Mouse (Mus musculus) liver (tissue): Measurements from ENCODE around the gene Pnpla6.
A peak's percentile ranks its signal among the peaks of the same experiment; 100 is the strongest.

ENCODE experiments used
- DNase-seq: peaks from one replicate; pipeline ENCODE4 v3.0.0-alpha.2; 2020; ENCODE audit warnings: mixed read lengths

Pnpla6 gene

DNA sequence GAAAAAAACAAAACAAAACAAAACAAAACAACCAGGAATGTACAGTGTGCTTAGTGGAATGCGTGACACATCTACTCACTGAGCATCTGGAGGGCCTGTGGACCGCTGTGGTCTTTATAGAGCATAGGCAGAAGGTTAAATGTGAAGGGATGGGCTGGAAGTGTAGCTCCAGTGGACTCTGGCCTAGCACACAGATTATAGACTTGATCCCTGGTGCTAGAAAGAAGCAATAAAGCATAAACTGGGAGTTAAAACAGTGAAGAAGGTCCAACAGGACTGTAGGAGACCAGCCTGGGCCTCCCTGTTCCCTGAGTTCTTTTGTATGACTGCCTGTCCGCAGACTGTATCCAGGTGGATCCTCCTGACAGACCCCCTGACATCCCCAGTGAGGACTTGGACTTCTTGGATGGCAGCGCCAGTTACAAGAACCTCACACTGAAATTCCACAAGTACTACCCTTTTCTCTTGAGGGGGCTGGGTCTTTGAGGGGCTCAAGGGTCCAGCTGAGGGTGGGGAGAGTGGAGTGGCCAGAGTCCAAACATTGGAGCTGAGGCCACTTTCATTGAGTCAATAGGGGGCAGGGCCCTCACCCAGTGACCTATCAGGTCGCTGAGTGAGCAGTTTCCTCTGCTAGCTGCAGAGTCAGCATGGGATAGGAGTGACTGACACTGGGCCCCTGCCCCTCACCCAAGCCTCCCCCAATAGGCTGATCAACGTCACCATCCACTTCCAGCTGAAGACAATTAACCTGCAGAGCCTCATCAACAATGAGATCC lies 7.0 kb upstream of the Pnpla6 start:
- no peak for DNase-seq

DNA sequence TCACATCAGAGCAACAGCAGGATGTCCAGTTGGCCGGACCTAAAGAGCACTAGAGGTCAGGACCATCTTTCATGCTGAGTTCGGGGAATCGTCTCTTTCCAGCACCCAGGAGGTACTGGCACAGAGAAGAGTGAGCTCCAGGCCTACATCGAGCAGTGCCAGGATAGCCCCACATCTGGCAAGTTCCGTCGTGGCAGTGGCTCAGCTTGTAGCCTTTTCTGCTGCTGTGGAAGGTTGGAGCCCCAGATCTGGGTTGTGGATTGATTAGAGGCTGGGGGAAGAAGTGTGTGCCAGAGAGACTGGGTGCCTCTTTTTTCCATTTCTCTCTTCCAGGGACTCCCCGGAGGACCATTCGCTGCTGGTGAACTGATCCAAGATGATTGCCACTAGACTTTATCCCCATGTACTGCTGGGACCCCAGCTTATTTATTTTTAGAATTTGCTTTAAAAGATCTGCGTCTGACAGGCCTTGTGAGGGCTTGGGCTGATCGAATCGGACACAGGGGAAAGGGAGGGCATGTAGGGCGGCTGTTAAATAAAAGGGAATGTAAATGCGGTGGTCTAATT lies 420 bp upstream of the Pnpla6 start:
- DNase-seq: no peak

DNA sequence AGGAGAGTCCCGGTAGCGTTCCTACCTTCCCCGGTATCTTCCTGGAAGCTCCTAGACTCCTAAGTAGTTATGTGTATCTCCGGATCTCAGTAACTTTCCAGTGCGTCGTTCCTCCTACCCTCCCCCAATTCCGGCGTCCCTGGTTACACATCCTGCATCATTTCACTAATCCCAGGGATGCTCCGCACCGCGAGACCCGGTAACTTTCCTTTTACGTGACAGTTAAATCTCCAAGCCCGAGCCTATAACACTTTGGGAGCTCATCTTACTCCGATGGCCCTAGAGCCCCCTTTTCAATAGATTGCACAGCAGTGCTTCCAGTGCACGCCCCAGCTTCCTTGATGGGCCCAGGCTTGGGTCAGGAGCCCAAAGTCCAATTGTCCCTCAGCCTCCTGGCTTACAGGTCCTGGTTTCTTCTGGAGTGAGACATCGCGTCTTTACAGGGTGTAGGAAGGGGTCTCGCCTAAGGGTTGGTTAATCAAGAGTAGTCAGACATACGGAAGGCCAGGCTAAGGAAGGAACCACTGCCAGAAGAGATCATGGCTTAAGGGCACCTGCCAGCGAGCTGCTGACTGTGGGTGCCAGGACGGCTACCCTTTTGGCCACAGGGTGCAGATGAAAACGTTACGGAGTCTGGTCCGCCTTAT lies 710 bp downstream of the Pnpla6 start:
- DNase-seq: peak; percentile 38

DNA sequence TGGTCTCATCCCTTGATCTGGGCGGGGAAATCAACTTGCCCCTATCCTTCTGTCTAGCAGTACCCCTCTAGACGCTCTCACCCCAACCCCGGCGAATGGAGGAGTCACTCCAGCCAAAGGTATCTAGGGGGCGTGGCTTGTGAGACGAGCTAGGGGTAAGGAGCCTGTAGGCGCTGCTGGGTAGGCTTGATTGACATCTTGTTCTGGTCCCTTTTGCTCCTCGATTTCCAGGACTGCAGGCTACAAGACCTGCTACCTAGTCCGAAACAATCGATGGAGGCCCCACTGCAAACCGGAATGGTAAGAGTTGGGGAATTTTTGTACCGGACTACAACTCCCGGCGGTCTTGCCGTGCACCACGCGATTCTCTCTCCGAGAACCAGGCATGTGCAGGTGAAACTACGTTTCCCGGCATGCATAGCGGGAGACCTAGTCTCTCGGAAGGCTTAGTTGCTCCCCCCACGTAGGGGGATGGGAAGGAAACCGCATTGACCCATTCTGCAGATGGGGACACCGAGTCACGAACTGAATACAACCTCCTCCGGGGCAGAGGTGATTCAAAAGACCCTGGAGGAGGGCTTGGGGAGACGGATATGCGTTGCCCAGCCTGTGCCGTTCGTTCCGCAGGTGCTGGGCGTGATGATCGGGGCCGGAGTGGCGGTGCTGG lies 1.4 kb downstream of the Pnpla6 start:
- peak; percentile 91 for DNase-seq

DNA sequence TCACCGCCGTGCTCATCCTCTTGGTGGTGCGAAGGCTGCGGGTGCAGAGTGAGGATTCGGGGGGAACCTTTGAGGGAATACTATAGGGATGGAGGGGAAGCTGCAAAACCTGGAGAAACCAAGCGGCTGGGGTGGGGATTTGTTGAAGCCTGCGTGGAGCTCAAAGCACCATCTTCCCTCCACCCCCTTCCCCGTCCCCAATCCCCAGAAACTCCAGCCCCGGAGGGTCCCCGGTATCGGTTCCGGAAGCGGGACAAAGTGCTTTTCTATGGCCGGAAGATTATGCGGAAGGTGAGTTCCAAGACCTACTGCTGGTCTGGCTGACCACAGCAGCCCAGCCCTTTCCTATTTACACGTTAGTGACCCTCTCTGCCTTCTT lies 1.9 kb downstream of the Pnpla6 start:
- DNase-seq: no peak

DNA sequence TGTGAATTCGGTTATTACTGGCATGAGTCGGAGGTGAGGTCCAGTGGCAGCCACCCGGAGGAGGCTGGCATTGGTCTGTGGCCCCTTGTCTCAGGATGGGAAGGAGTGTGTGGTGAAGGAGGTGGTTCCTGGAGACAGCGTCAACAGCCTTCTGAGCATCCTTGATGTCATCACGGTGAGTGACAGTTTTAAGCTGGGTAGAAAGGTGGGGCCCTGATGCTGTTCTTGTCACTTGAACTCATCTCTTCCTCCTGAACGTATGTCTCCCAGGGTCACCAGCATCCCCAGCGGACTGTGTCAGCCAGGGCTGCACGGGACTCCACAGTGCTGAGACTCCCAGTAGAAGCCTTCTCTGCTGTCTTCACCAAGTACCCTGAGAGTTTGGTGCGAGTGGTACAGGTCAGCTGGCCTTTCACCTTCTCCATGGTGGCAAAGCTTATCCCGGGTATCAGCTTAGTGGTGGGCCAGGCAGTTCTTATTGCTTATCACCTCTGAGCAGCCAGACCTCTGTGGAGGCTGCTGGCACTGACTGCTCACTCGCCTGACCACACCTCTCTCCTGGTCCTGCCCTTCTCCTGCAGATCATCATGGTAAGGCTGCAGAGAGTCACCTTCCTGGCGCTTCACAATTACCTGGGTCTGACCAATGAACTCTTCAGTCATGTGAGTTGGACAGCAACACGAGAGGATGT lies 7.0 kb downstream of the Pnpla6 start:
- peak; percentile 87 for DNase-seq

DNA sequence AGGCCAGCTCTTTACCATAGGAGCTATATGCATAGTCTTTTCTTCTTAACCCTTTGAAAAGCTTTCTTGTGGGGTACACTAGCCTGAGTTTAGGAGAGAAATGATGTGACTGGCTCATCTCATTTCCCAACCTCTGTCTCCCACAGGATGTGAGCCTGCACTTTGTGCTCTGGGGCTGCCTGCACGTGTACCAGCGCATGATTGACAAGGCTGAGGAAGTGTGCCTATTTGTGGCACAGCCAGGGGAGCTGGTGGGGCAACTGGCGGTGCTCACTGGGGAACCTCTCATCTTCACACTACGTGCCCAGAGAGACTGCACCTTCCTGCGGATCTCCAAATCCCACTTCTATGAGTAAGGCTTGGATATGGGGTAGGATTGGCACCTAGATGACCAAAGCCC lies 15.6 kb downstream of the Pnpla6 start:
- no peak for DNase-seq

DNA sequence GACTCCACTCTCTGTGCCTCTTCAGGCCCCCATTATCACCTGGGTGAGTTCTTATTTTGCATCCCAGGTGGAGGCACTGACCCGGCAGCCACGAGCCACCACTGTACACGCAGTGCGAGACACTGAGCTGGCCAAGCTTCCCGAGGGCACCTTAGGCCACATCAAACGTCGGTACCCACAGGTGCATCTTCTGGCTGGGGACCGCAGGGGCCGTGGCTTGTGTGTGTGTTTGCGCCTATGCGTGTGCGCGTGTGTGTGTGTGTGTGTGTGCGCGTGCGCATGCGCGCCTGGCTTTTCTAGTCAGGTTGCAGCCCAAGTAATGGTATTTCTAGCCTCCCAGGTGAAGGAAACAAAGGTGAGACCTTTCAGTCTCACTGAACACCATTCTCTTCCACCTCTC lies 16.8 kb downstream of the Pnpla6 start:
- no peak for DNase-seq

DNA sequence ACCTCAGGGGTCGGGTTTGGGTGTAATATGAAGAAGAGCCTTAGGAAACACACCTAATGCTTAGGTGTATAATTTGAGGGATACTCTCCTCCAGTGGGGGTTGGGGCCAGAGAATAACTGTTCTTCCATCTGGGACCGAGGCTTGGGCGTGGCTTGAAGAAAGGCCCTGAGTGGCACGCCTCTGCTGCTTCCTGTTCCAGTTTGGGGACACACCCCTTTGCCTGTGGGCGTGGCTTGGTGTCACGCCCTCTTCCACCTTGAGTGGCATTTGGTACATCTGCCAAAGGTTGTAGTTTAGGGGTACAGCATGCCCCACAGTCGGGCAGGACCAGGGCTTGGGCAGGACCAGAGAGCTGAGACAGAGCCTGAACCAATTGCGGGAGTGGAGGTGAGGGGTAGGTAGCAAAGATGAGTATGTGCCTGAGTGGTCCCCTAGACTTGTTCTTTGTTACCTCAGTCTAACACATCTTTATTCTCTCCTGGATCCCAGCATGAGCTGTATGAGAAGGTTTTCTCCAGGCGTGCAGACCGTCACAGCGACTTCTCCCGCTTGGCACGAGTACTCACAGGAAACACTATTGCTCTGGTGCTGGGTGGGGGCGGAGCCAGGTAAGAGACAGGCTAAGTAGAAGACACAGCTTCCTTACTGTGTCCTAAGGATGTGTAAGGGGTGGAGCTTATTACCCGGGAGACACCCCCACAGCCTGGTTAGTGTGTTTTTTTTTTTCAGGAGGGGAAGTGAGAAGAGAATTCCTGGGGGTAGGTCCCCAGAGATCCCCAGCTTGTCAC lies 21.1 kb downstream of the Pnpla6 start:
- DNase-seq: peak; percentile 88

DNA sequence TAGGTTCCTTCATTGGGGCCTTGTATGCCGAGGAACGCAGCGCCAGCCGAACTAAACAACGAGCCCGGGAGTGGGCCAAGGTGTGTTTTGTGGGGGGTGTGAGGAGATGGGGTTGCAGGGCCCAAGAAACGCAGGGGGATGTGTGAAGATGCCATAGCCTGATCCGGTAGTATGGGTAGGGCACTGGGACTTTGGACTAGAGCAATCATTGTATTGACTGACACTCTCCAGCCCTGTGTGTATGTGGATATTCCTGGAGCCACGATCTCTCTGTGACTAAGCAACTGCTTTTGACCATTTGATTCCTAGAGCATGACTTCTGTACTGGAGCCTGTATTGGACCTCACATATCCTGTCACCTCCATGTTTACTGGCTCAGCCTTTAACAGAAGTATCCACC lies 21.8 kb downstream of the Pnpla6 start:
- no peak for DNase-seq

DNA sequence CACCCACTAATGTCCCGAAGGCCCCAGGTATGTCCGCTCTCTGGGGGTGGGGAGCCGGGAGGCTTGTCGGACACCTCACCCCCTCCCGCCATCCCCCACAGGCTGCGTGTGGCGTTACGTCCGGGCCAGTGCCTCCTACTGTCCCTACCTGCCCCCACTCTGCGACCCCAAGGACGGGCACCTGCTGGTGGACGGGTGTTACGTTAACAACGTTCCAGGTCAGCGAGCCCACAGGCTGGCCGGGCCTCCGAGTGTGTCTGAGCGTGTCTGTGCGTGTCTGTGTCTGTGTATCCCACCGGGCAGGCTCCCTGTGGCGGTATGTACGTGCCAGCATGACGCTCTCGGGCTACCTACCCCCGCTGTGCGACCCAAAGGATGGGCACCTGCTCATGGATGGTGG lies 22.5 kb downstream of the Pnpla6 start:
- no peak for DNase-seq

DNA sequence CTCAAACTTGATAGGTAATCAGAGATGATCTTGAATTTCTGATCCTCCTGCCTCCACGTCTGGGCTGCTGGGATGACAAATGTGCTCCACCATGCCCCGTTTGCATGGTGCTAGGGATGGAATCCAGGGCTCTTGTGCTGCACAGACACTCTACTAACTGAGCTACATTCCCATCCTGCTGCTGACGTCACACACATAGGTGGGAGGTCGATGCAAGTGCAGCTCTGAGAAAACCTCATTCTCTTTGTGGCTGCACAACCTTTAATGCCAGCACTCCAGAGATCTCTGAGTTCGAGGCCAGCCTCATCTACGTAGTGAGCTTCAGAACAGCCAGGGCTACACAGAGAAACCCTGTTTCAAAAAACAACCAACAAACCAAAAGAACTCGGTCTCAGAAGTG lies 24.0 kb downstream of the Pnpla6 start:
- DNase-seq: no peak

DNA sequence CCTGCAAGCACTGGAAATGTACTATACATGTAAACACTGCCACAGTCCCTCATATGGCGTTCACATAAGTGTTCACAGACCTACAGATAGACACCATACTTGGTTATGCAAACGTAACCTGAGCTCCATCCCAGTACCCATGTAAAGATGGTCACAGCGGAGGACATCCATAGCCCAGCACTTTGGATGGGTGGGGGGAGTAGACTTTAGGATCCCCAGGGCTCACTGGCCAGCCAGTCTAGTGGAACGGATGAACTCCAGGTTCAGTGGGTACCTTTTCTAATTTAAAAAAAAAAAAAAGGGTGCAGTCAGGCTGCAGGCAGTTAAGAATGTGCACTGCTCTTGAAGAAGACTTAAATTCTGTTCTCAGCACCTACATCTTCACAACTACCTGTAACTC lies 24.9 kb downstream of the Pnpla6 start:
- DNase-seq: no peak

DNA sequence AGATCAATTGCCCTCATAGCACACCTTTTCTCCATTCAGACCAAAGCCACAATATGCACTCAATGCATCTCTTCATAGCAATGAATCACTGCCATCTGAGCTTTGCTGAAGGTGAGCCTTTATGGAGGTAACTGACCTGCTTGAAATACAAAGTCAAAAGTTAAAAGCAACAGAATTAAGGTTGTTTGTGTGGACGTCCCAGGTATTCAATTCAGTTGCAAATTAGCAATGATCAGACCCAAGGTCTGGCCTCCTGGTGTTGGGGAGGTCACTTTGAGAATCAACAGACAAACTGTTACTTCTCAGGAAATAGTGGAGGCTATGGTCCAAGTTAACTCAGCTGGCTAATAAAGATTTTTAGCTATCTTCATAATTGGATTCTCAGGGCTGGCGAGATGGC lies 31.3 kb downstream of the Pnpla6 start:
- DNase-seq: no peak

DNA sequence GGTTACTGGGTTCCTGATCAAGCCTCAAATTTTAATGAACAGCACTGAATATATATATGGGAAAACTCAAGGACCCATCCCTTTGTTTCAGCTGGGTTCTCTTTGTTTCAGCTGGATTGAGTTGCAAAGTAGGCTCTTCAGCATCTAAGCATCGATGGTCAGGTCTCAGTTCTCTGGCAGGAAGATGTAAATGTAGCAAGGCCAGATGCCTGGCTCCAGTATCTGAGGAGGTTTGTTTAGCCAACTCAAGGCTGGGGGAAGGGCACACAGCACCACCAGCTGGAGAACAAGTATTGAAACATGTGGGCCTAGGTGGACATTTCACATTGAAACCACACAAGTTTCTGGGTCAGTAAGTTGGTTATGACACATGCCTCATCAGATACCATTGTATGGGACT lies 37.1 kb downstream of the Pnpla6 start:
- no peak for DNase-seq

DNA sequence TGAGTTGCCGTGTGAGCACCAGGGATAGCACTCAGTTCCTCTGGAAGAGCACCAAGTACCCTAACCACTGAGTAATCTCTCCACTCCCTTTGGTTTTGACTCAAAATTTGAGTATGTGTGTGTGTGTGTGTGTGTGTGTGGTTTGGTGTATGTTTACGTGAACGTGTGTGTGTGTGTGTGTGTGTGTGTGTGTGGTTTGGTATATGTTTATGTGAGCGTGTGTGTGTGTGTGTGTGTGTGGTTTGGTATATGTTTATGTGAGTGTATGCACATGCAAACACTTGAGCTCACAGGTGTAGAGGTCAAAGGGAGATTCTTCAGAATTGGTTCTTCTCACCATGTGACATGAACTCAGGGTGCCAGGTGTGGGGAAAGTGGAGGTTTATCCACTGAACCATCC lies 40.9 kb downstream of the Pnpla6 start:
- DNase-seq: no peak

DNA sequence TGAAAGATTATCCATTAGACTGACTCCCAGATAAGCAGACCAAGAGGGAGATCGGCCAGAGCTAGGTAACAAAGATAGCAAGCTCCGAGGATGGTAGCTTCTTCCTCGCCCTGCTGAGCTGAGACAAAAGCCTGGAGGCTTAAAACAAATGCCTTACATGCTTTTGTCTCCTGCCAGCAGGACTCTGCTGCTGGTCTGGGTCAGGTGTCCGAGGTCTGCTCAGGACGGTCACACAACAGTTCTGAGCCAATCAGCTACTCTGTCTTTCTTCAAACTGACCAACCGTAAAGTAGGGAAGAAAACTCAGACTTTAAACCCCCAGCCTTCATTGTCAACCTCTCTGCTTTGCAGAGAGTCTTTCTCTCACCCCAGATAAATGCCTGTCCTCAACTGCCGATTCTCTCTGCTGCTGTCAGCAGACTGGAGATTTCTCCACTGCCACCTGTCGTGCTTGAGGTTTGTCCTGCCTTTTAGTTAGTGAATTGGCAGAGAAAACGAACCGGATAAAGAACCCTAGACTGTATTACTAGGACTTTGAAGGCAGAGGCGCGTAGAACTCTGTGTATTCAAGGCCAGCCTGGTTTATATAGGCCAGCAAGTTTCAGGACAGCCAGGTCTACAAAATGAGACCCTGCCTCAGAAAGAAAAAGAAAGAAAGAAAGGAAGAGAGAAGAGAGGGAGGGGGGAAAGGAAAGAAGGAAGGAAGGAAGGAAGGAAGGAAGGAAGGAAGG lies 52.6 kb downstream of the Pnpla6 start, which contains the start of gene C330021F23Rik:
TSS of gene C330021F23Rik (plus strand) at position 350 of the 731 bp plus-strand sequence.
- DNase-seq: peak; percentile 17

DNA sequence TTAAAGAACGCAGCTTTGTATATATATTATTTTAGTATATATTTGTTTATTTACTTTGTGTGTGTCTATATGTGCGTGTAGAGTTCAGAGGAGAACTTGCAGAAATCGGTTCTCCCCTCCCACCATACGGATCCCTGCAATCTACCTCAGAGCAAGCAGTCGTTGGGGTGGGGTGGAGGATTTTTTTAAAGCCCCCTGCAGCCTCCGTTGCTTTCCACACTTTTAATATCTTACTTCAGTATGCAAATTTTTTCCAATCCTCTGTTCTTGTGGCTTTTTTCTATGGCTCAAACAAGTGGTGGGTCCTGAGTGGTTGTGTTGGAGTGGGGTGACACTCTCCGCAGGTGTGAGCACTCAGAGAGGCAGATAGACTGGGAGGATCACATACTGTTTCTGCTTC lies 53.2 kb downstream of the Pnpla6 start:
- DNase-seq: no peak

DNA sequence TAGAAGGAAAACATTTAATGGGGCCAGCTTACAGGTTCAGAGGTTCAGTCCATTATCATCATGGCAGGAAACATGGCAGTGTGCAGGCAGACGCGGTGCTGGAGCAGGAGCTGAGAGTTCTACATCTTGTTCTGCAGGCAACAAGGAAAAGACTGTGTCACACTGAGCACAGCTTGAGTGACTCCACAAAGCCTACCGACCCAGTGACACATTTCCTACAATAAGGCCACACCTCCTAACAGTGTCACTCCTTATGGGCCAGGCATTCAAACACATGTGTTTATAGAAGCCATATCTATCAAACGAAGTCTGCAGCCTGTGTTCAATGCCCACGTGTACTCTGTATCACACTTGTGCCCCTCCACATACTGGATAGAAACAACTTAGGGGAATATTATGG lies 54.6 kb downstream of the Pnpla6 start:
- DNase-seq: no peak

DNA sequence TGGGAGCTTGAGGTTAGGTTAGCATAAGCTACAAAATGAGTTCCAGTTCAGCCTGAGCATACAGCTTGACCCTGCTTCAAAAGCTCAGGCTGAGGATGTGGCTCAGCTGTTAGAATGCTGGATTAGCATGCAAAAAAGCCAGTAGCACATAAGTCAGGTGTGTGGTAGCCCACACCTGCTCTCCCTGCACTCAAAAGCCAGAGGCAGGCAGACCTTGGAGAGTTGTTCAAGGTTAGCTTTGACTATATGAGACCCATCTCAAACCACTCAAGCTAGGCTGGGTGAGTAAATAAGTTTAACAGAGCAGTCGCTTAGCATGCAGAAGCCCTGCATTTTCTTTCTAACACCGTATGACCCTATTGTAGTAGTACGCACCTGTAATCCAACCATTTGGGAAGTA lies 59.4 kb downstream of the Pnpla6 start:
- DNase-seq: no peak

DNA sequence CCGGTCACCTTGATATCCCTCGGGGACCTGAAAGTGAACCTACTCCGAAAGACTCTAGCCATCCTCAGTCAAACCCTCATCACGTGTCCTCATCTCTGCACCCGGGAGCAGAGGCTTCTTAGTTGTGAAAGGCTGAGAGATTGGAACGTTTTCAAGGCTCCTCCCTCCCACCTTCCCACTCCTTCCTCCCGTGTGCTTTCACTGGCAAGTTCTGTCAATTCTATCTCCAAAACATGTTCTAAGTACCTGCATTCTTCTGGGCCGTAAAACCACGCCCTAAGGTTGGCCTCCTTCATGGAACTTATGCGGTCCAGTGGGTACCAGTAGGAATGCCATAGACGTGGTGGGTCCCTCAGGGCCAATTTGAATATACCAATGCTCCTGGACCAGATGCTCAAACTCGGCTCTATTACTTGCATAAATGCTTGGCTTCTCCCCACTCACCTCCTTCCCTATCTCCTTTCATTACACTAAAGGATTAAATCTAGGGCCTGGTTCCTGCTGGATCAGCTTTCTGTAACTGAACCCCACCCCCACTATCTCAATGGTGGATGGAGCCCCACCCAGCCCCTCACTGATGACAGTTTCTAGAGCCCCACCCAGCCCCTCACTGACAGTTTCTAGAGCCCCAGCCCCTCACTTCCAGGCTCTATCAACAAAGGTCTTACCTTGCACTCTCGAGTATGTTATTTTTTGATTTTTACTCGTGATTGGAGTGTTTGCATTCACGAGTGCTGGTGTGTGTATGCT lies 61.2 kb downstream of the Pnpla6 start:
- DNase-seq: no peak
